Mouse (Mus musculus) heart, adult 8-10 months (tissue): ENCODE data around the gene Piga. TPM values are rescaled to one million over a fixed set of nuclear protein-coding genes. Genes with fewer than 3 reads are reported as not detected.

Source experiments
- DNase-seq: peaks from one replicate; pipeline ENCODE4 v3.0.0; 2022; ENCODE audit warnings: low spot score
- total RNA-seq, 4 experiments: library from RNA; stranded (reverse); gene quantifications; 2 replicates each; pipeline ENCODE4 v1.2.4; 2022

Gene Piga
- total RNA-seq, 4 experiments from 2014 or later, result 1.4 to 2.4 (median 2.0) TPM

GRCm38 (mm10) chrX:164432682-164433081 is 13.1 kb downstream of the Piga start:
- DNase-seq, result no peak

GRCm38 (mm10) chrX:164436709-164437108 is 17.1 kb downstream of the Piga start, which contains the start of gene Asb11:
Gene Asb11, plus strand, starts transcription at chrX:164436994.
- peak; percentile 19 for DNase-seq

GRCm38 (mm10) chrX:164439462-164439861 is 19.9 kb downstream of the Piga start:
- DNase-seq, result no peak

GRCm38 (mm10) chrX:164440140-164440539 is 20.6 kb downstream of the Piga start:
- DNase-seq, result peak; percentile 56

GRCm38 (mm10) chrX:164440703-164441102 is 21.1 kb downstream of the Piga start:
- DNase-seq, result no peak

GRCm38 (mm10) chrX:164441306-164441705 is 21.7 kb downstream of the Piga start:
- DNase-seq, result no peak

- DNase-seq, result no peak
Measured at GRCm38 (mm10) chrX:164445601-164446000, 26.0 kb downstream of the Piga start.

- DNase-seq, result no peak
Measured at GRCm38 (mm10) chrX:164446106-164446551, 26.5 kb downstream of the Piga start.

- no peak for DNase-seq
Measured at GRCm38 (mm10) chrX:164446835-164447681, 27.5 kb downstream of the Piga start.

- DNase-seq, result no peak
Measured at GRCm38 (mm10) chrX:164447682-164448071, 28.1 kb downstream of the Piga start.

- peak; percentile 48 for DNase-seq
Measured at GRCm38 (mm10) chrX:164449201-164449600, 29.6 kb downstream of the Piga start.

GRCm38 (mm10) chrX:164459205-164459878 is 39.8 kb downstream of the Piga start:
- DNase-seq, result no peak

Other genes with a start within 250 kb of the Piga start
- gene Bmx, start 161.6 kb upstream of the Piga start, total RNA-seq, result 1 to 10 TPM; 1.9 to 3.0 (median 2.2) TPM
- gene Pir, start 150.4 kb upstream of the Piga start, total RNA-seq, result 10 to 100 TPM in 2 of 4 experiments, 1 to 10 TPM in 2; 7.1 to 10.8 (median 9.7) TPM
- 1 to 10 TPM; 2.7 to 4.5 (median 3.5) TPM for gene Vegfd, start 46.4 kb upstream of the Piga start, total RNA-seq
- gene Asb11, start 17.2 kb downstream of the Piga start, total RNA-seq, result 100 to 1,000 TPM; 144 to 186 (median 154) TPM
- not detected for gene Asb9, start 86.5 kb downstream of the Piga start, total RNA-seq